Mouse (Mus musculus): ENCODE data around the gene Shq1.

GRCm38 (mm10) chr6:100537987-100538386, 133.0 kb downstream of the Shq1 start:
- TF ChIP-seq CTCF (IDR thresholded peaks at IDR 0.05; ENCODE audit: low read depth) (no peak), EP300 (optimal IDR thresholded peaks at IDR 0.05) (no peak)
